Mouse (Mus musculus): ENCODE results near the gene Ihh. TPM values are rescaled to one million over a fixed set of nuclear protein-coding genes. Genes with fewer than 3 reads are reported as not detected.

Ihh gene
- 0.14 and 0.22 TPM in 2 replicates for polyA plus RNA-seq (2012; rRNA removed; ENCODE audit: low replicate concordance)

GRCm38 (mm10) chr1:74951556-74952210, at the start of gene Ihh:
Gene Ihh (minus strand): TSS chr1:74951672.

GRCm38 (mm10) chr1:74935402-74935801, 16.1 kb downstream of the Ihh start, which contains the start of gene Cfap65:
Gene Cfap65 (minus strand): TSS chr1:74935599.

Other genes starting within 250 kb of the Ihh start
- 20.0 and 31.0 TPM in 2 replicates for gene Cyp27a1, start 238.1 kb downstream of the Ihh start, polyA plus RNA-seq (2012; rRNA removed; ENCODE audit: low replicate concordance)
- 0.22 and 22.5 TPM in 2 replicates for gene Prkag3, start 202.5 kb downstream of the Ihh start, polyA plus RNA-seq (2012; rRNA removed; ENCODE audit: low replicate concordance)
- gene Wnt6, start 179.8 kb downstream of the Ihh start, polyA plus RNA-seq (2012; rRNA removed; ENCODE audit: low replicate concordance): 2.4 and 5.8 TPM in 2 replicates
- 2.9 and 5.3 TPM in 2 replicates for gene Wnt10a, start 160.2 kb downstream of the Ihh start, polyA plus RNA-seq (2012; rRNA removed; ENCODE audit: low replicate concordance)
- 0.08 TPM in 1 of 2 replicates, not detected in the other for gene Cdk5r2, start 96.7 kb downstream of the Ihh start, polyA plus RNA-seq (2012; rRNA removed; ENCODE audit: low replicate concordance)
- gene Fev, start 66.3 kb downstream of the Ihh start, polyA plus RNA-seq (2012; rRNA removed; ENCODE audit: low replicate concordance): not detected in 2 replicates
- gene Cryba2, start 58.5 kb downstream of the Ihh start, polyA plus RNA-seq (2012; rRNA removed; ENCODE audit: low replicate concordance): 0.22 TPM in 1 of 2 replicates, not detected in the other
- gene Cfap65, start 16.1 kb downstream of the Ihh start, polyA plus RNA-seq (2012; rRNA removed; ENCODE audit: low replicate concordance): not detected in 2 replicates
- gene Nhej1, start 173.5 kb upstream of the Ihh start, polyA plus RNA-seq (2012; rRNA removed; ENCODE audit: low replicate concordance): 2.6 and 5.6 TPM in 2 replicates
- 0.76 and 0.80 TPM in 2 replicates for gene Slc23a3, start 182.2 kb upstream of the Ihh start, polyA plus RNA-seq (2012; rRNA removed; ENCODE audit: low replicate concordance)
- 66.5 and 70.1 TPM in 2 replicates for gene Cnppd1, start 191.0 kb upstream of the Ihh start, polyA plus RNA-seq (2012; rRNA removed; ENCODE audit: low replicate concordance)
- 139 and 161 TPM in 2 replicates for gene Retreg2, start 191.1 kb upstream of the Ihh start, polyA plus RNA-seq (2012; rRNA removed; ENCODE audit: low replicate concordance)
- gene Zfand2b, start 217.0 kb upstream of the Ihh start, polyA plus RNA-seq (2012; rRNA removed; ENCODE audit: low replicate concordance): 73.7 and 75.2 TPM in 2 replicates
- gene Abcb6, start 228.7 kb upstream of the Ihh start, polyA plus RNA-seq (2012; rRNA removed; ENCODE audit: low replicate concordance): 19.2 and 31.3 TPM in 2 replicates
- gene Ankzf1, start 240.5 kb upstream of the Ihh start, polyA plus RNA-seq (2012; rRNA removed; ENCODE audit: low replicate concordance): 13.9 and 17.8 TPM in 2 replicates
- 70.2 and 110 TPM in 2 replicates for gene Atg9a, start 240.5 kb upstream of the Ihh start, polyA plus RNA-seq (2012; rRNA removed; ENCODE audit: low replicate concordance)